Comparison of ENCODE assay signal across 19 mouse cellular contexts in the genomic region with DNA sequence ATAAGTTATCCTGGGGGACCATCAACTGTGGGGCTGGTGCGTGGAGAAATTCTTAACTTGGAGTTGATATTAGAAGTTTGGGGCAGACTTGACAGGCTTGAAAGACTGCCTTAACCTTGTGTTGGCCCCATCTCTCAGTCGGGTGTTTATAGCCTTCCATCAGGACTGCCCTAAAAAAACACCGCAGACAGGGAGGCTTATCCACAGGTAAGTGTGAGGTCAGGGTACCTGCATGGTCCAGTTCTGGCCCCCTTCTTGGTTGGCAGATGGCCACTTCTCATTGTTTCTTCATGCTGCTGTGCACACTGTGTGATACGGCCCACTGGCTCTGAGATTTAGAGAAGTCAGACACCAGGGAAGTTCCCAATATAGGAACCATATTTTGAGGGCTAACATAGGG. TPM values are rescaled to one million over a fixed set of nuclear protein-coding genes. Genes with fewer than 3 reads are reported as not detected.
DNase-seq lines count a peak whose midpoint lies in the region; ATAC-seq and TF ChIP-seq lines count a peak whose summit lies in the region.
"Had no signal": no experiment of that assay in that cellular context is flagged by ENCODE, and none has a peak within 500 bp of the region (broad histone marks: within the 10 kb centered on the region; RNA-seq: fewer than 3 reads in every experiment).

No protein-coding gene starts in this region.

- no peak overlapping the region for H3K27ac ChIP-seq in kidney, adult 2 months (ENCODE audit: insufficient read depth, low read depth, low read length)
- no peak overlapping the region for H3K27ac ChIP-seq in CH12.LX (ENCODE audit: insufficient read depth, low read depth)
- no peak overlapping the region for H3K27ac ChIP-seq in kidney, postnatal 0 days
- H3K27ac ChIP-seq: embryonic facial prominence, embryonic 13.5 days; forebrain, embryonic 12.5 days; heart, adult 2 months; hindbrain, embryonic 10.5 days; hindbrain, embryonic 14.5 days had no signal

- TF ChIP-seq EP300 in CH12.LX (IDR thresholded peaks at IDR 0.05; ENCODE audit: low read length) = peak; percentile 46; the same call in 1 of the 2 replicates

- TF ChIP-seq RAD21 in CH12.LX (IDR thresholded peaks at IDR 0.05; ENCODE audit: low read depth, low read length) = no peak

- H3K9me3 ChIP-seq in CH12.LX (replicated peaks; ENCODE audit: low read length) = peaks cover 12% of the 10 kb centered on the region
- no peaks in the 10 kb centered on the region for H3K9me3 ChIP-seq in kidney, postnatal 0 days (replicated peaks; ENCODE audit: low read length)

- H3K4me1 ChIP-seq in kidney, adult 2 months (ENCODE audit: control insufficient read depth, insufficient read depth, low read length) = no peaks in the 10 kb centered on the region
- peaks cover 20 to 78% of the 10 kb centered on the region in 2 experiments; a peak in 3 of 4 replicates for H3K4me1 ChIP-seq in CH12.LX (ENCODE audit: control insufficient read depth in 1 of 2, insufficient read depth in 2 of 2)
- H3K4me1 ChIP-seq in kidney, postnatal 0 days (replicated peaks; ENCODE audit: insufficient read depth, low read length) = 0 out of 2 replicates have a peak, but pooled peaks cover 8% of the 10 kb centered on the region
- H3K4me1 ChIP-seq: embryonic facial prominence, embryonic 13.5 days; forebrain, embryonic 12.5 days had no signal

- no peak for TF ChIP-seq CTCF in kidney, adult 2 months (conservative IDR thresholded peaks at IDR 0.05; ENCODE audit: insufficient read depth, insufficient read length, low read depth, low read length)
- no peak for TF ChIP-seq CTCF in CH12.LX (conservative IDR thresholded peaks at IDR 0.05 in 1 of 2, IDR thresholded peaks at IDR 0.05 in 1 of 2; ENCODE audit: low read depth in 2 of 2, low read length in 2 of 2)
- no peak for TF ChIP-seq CTCF in kidney, postnatal 0 days (IDR thresholded peaks at IDR 0.05; ENCODE audit: low read depth)

- no peak overlapping the region for H3K4me3 ChIP-seq in kidney, adult 2 months (ENCODE audit: insufficient read depth, low read depth, low read length)
- H3K4me3 ChIP-seq in CH12.LX (replicated peaks in 1 of 3; ENCODE audit: low read depth in 2 of 3, low read length in 2 of 3, poor library complexity in 1 of 3) = no peak overlapping the region
- H3K4me3 ChIP-seq in kidney, postnatal 0 days (replicated peaks; ENCODE audit: low read depth, low read length) = no peak overlapping the region
- H3K4me3 ChIP-seq: embryonic facial prominence, embryonic 13.5 days; forebrain, embryonic 12.5 days; heart, adult 2 months; hindbrain, embryonic 10.5 days had no signal

- H3K36me3 ChIP-seq in kidney, adult 2 months (ENCODE audit: control insufficient read depth, insufficient read depth, low read length) = no peaks in the 10 kb centered on the region
- no peaks in the 10 kb centered on the region for H3K36me3 ChIP-seq in CH12.LX (replicated peaks in 1 of 2; ENCODE audit: control insufficient read depth in 1 of 2, insufficient read depth in 1 of 2, low read length in 1 of 2)
- H3K36me3 ChIP-seq in kidney, postnatal 0 days (ENCODE audit: insufficient read depth, low read length) = no peaks in the 10 kb centered on the region
- H3K36me3 ChIP-seq in splenic B cell, adult 2 months (ENCODE audit: control insufficient read depth, insufficient read depth, low read length, poor library complexity, severe bottlenecking) = no peaks in the 10 kb centered on the region
- H3K36me3 ChIP-seq: embryonic facial prominence, embryonic 13.5 days; forebrain, embryonic 12.5 days; hindbrain, embryonic 10.5 days had no signal

- no peaks in the 10 kb centered on the region for H3K27me3 ChIP-seq in kidney, adult 2 months (replicated peaks; ENCODE audit: control insufficient read depth, insufficient read depth, low read length)
- no peaks in the 10 kb centered on the region for H3K27me3 ChIP-seq in CH12.LX (replicated peaks)
- H3K27me3 ChIP-seq in kidney, postnatal 0 days (ENCODE audit: insufficient read depth, low read length) = no peaks in the 10 kb centered on the region
- H3K27me3 ChIP-seq in splenic B cell, adult 2 months (ENCODE audit: control insufficient read depth, insufficient read depth, low read length, poor library complexity, severe bottlenecking) = no peaks in the 10 kb centered on the region
- H3K27me3 ChIP-seq: embryonic facial prominence, embryonic 13.5 days; forebrain, embryonic 12.5 days had no signal

- dilution Hi-C loops in CH12.LX (cut with MboI; ENCODE audit: extremely low pct_ligation_motif_present, extremely low pct_unique_long_range_greater_than_20kb, low sequenced_read_pairs) = no loop called here

- no peak overlapping the region for H3K9ac ChIP-seq in CH12.LX (ENCODE audit: insufficient read depth, low read depth)
- no peak overlapping the region for H3K9ac ChIP-seq in kidney, postnatal 0 days (ENCODE audit: low read depth, low read length)
- H3K9ac ChIP-seq: embryonic facial prominence, embryonic 13.5 days; forebrain, embryonic 12.5 days; hindbrain, embryonic 14.5 days had no signal

- no peak for TF ChIP-seq POLR2A in kidney, adult 2 months (IDR thresholded peaks at IDR 0.05; ENCODE audit: low read depth, low read length)
- no peak for TF ChIP-seq POLR2A in CH12.LX (IDR thresholded peaks at IDR 0.05; ENCODE audit: low read depth, low read length)

- 38% methylated on average over 4 of the region's 4 CpGs for WGBS in kidney, adult 2 months
- WGBS in kidney, postnatal 0 days = 27% methylated on average over 4 of the region's 4 CpGs

- in situ Hi-C loops in CH12.LX (cut with MboI; ENCODE audit: low pct_ligation_motif_present, low pct_unique_long_range_greater_than_20kb, low sequenced_read_pairs) = no loop called here

- peak; percentile 63 for ATAC-seq in kidney, postnatal 0 days (replicated peaks; ENCODE audit: low FRiP score, low read depth)
- ATAC-seq: forebrain, embryonic 16.5 days had no signal

- DNase-seq in kidney, adult 2 months = peak; percentile 19
- DNase-seq in kidney, adult 8-10 months = no peak
- peak; percentile 41 for DNase-seq in CH12.LX (ENCODE audit: extremely low read depth)
- no peak for DNase-seq in kidney, postnatal 0 days (ENCODE audit: low spot score)
- peak; percentile 9 for DNase-seq in splenic B cell, adult 2 months (ENCODE audit: low read depth, low spot score)
- DNase-seq in right cerebral cortex, adult 18-20 months = no peak
- DNase-seq in embryo, embryonic 10.5 days (ENCODE audit: low spot score) = no peak
- DNase-seq: adrenal gland, postnatal 10 days; cerebellum, adult 11-12 months; cerebellum, adult 9-10 months; cerebellum, postnatal 25 days; gastrocnemius, postnatal 10 days; heart, adult 2 months had no signal

- no peaks in the 10 kb centered on the region for H3K79me2 ChIP-seq in CH12.LX (replicated peaks; ENCODE audit: control insufficient read depth, extremely low read depth, insufficient read depth, poor library complexity, severe bottlenecking)

- H3K4me2 ChIP-seq in CH12.LX (ENCODE audit: insufficient read depth, low read depth, poor library complexity, severe bottlenecking) = no peak overlapping the region
- no peak overlapping the region for H3K4me2 ChIP-seq in kidney, postnatal 0 days (ENCODE audit: low read length)
- H3K4me2 ChIP-seq: embryonic facial prominence, embryonic 13.5 days; forebrain, embryonic 12.5 days; heart, embryonic 11.5 days; hindbrain, embryonic 14.5 days had no signal

TF ChIP-seq in CH12.LX, 34 proteins besides CTCF, POLR2A, EP300 and RAD21:
- TF ChIP-seq ETS1 (conservative IDR thresholded peaks at IDR 0.05; ENCODE audit: low read depth, low read length) = peak; percentile 38; the same call in 1 of the 2 replicates
- peak; percentile 34; the same call in 1 of the 2 replicates for TF ChIP-seq MEF2A (IDR thresholded peaks at IDR 0.05; ENCODE audit: borderline replicate concordance, low read depth, low read length)
- TF ChIP-seq POLR2AphosphoS2 (IDR thresholded peaks at IDR 0.05; ENCODE audit: low read depth, low read length) = no peak
- TF ChIP-seq TCF12 (IDR thresholded peaks at IDR 0.05; ENCODE audit: low read depth, low read length) = peak; percentile 33; the same call in 1 of the 2 replicates

RNA-seq across cellular contexts. Expression of gene Slc35b4, which starts 50.2 kb away (rescaled TPM):
- polyA plus RNA-seq in kidney, adult 2 months (2012; rRNA removed) = 88.5 and 90.9 TPM in 2 replicates
- total RNA-seq in CH12.LX (2012; rRNA removed) = 14.9 and 16.9 TPM in 2 replicates
- total RNA-seq in CH12.LX (2014; rRNA removed) = 14.1 and 19.8 TPM in 2 replicates
- 30.7 and 34.8 TPM in 2 replicates for polyA plus RNA-seq in CH12.LX (2012; ENCODE audit: insufficient read length, low read depth)
- polyA plus RNA-seq in kidney, postnatal 0 days (2015; fragmentation: Nextera tagmentation; extraction: Ambion mirVana) = 60.4 and 70.3 TPM in 2 replicates

Comparison
In these comparisons a context has a peak if more than half of its experiments do, and no peak if none do; other contexts are left out.
1. DNase-seq: peak in kidney, adult 2 months (single experiment), CH12.LX (single experiment) and splenic B cell, adult 2 months (single experiment); none in kidney, adult 8-10 months (0 of 2), kidney, postnatal 0 days (single experiment), right cerebral cortex, adult 18-20 months (single experiment) and embryo, embryonic 10.5 days (single experiment).